Mouse (Mus musculus) intestine, embryonic 16.5 days (tissue): Measurements from ENCODE around the gene Slc22a4. TPM values are rescaled to one million over a fixed set of nuclear protein-coding genes. Genes with fewer than 3 reads are reported as not detected.
"Not testable (repeated sequence)": the region's sequence is repeated elsewhere in the genome, so short reads cannot be mapped to it uniquely, and the experiment has no call there.

Experiments used
- ATAC-seq: fragments of 200-750 bp; cut with Nextera tagmentation; 2 replicates; pipeline ENCODE4 v1.8.0; 2017; ENCODE audit warnings: moderate TSS enrichment, moderate library complexity
- H3K27ac ChIP-seq: fragments of 300-500 bp; sonication (generic); 2 replicates; pipeline ENCODE4 v1.5.1; 2014; ENCODE audit warnings: mild to moderate bottlenecking, low read length
- H3K27me3 ChIP-seq: fragments of 300-500 bp; sonication (generic); replicated peaks from 2 replicates; pipeline ENCODE4 v1.6.1; 2014; ENCODE audit warnings: low read length, control low read depth, mixed read lengths; ENCODE audit not compliant: control insufficient read depth, insufficient read depth
- H3K36me3 ChIP-seq: fragments of 300-500 bp; sonication (generic); 2 replicates; pipeline ENCODE4 v1.6.1; 2014; ENCODE audit warnings: low read length, control low read depth; ENCODE audit not compliant: control insufficient read depth, insufficient read depth
- H3K4me1 ChIP-seq: fragments of 300-500 bp; sonication (generic); 2 replicates; pipeline ENCODE4 v1.6.1; 2014; ENCODE audit warnings: low read length, control low read depth, mixed read lengths; ENCODE audit not compliant: control insufficient read depth, insufficient read depth
- H3K4me2 ChIP-seq: fragments of 300-500 bp; sonication (generic); 2 replicates; pipeline ENCODE4 v1.6.1; 2014; ENCODE audit warnings: low read depth, low read length, control low read depth
- H3K4me3 ChIP-seq: fragments of 300-500 bp; sonication (generic); 2 replicates; pipeline ENCODE4 v1.5.1; 2014; ENCODE audit warnings: mild to moderate bottlenecking, low read length
- H3K9ac ChIP-seq: fragments of 300-500 bp; sonication (generic); 2 replicates; pipeline ENCODE4 v1.6.1; 2014; ENCODE audit warnings: low read depth, low read length
- H3K9me3 ChIP-seq: fragments of 300-500 bp; sonication (generic); 2 replicates; pipeline ENCODE4 v1.6.1; 2016; ENCODE audit warnings: low read length, control low read depth; ENCODE audit not compliant: control insufficient read depth
- WGBS: fragments of 180-500 bp; shearing (Covaris S2); extraction: QIAGEN DNeasy Blood & Tissue Kit; methylation state at CpG from one replicate; pipeline ENCODE4 v1.1.7; 2014; 5-methylcytosine and 5-hydroxymethylcytosine counted together
- polyA plus RNA-seq: library from polyadenylated mRNA; unstranded; fragments of >200 nt; fragmentation: Nextera tagmentation; extraction: Ambion mirVana; gene quantifications from 2 replicates; pipeline ENCODE4 v1.2.1, GENCODE M21; 2015

The Slc22a4 gene
- polyA plus RNA-seq, 1 experiment from 2014 or later, result 1.4 TPM

DNA sequence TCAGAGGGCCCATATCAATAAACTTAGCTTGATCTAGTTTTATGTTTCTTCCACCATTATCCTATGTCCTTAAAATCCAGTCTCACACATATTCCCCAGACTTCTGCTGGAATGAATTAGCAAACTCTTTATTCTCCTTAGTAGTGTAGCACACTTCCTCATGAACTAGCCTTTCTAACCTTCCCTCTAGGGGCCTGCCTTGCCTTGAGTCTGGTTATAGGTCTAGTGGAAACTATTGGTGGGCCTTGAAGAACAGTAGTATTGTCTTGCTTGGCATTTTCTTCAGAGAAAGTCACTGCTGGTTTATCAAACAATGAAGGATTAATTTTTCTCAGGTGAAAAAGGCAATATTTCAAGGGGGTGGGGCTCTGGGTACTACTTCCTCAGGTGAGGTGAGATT is 52.3 kb downstream of the Slc22a4 start:
- no peak overlapping the region for H3K27ac ChIP-seq
- H3K4me1 ChIP-seq, result peaks cover 13% of the 10 kb centered on the region
- no peaks in the 10 kb centered on the region for H3K36me3 ChIP-seq
- H3K4me3 ChIP-seq, result no peak overlapping the region
- no peak for ATAC-seq
- H3K9ac ChIP-seq, result no peak overlapping the region
- no peaks in the 10 kb centered on the region for H3K27me3 ChIP-seq
- H3K9me3 ChIP-seq, result no peaks in the 10 kb centered on the region
- no peak overlapping the region for H3K4me2 ChIP-seq

- no peak overlapping the region for H3K9ac ChIP-seq
- H3K27me3 ChIP-seq, result no peaks in the 10 kb centered on the region
- H3K4me1 ChIP-seq, result no peaks in the 10 kb centered on the region
- H3K27ac ChIP-seq, result no peak overlapping the region
- H3K9me3 ChIP-seq, result no peaks in the 10 kb centered on the region
- no peak overlapping the region for H3K4me2 ChIP-seq
- 39% methylated on average over 3 of the region's 3 CpGs for WGBS
- ATAC-seq, result peak; percentile 40; the same call in 1 of the 2 replicates
- no peak overlapping the region for H3K4me3 ChIP-seq
- no peaks in the 10 kb centered on the region for H3K36me3 ChIP-seq
These were observed 68.9 kb downstream of the Slc22a4 start for GRCm38 (mm10) chr11:53958984-53959383.

GRCm38 (mm10) chr11:53958176-53958575 is 69.7 kb downstream of the Slc22a4 start:
- H3K9ac ChIP-seq, H3K27ac ChIP-seq, H3K27me3 ChIP-seq, H3K4me1 ChIP-seq, H3K36me3 ChIP-seq, H3K4me3 ChIP-seq, H3K9me3 ChIP-seq, H3K4me2 ChIP-seq, ATAC-seq: not testable (repeated sequence)
- 43% methylated on average over 4 of the region's 4 CpGs for WGBS

DNA sequence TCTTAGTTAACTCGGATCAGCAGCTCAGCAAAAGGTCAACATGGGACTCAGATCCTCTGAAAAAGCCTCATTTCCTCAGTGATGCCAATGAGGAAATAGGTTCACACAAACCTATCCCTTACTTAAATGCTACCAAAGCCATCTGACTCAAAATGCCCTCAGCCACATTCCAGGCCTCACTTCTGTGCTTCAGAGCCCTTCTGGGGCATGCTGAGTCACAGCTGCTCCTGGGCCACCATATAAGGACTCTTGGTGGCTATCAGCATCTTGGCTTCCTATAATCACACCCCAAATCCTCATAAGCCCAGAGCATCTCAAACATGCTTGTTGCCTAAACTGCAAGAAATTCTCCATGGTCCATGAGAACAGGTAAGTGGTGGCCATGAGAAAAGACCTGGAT is 71.3 kb downstream of the Slc22a4 start:
- H3K27ac ChIP-seq, result no peak overlapping the region
- no peak overlapping the region for H3K4me2 ChIP-seq
- no peaks in the 10 kb centered on the region for H3K9me3 ChIP-seq
- no peaks in the 10 kb centered on the region for H3K36me3 ChIP-seq
- WGBS, result 79% methylated on average over 1 of the region's 1 CpGs
- H3K4me1 ChIP-seq, result no peaks in the 10 kb centered on the region
- no peak overlapping the region for H3K4me3 ChIP-seq
- no peak for ATAC-seq
- H3K27me3 ChIP-seq, result no peaks in the 10 kb centered on the region
- H3K9ac ChIP-seq, result no peak overlapping the region

DNA sequence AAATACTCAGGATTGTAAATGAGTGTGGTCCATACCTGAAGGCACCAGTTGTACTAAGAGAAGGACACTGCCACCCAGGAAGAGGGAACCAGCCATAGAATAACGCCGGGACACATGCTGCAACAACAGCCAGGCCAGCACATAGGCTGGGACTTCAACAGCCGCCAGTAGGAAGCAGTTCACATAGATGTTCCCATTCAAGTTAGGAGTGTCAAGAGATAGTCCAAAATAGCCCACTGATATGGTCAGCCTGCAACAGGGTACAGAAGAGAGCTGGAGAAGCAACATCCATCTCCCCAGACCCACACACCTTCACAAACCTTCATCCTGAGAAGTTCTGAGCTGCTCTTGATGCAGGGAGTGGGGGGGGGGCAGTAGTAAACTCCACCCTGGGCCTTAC is 73.2 kb downstream of the Slc22a4 start:
- Histone ChIP-seq H3K27ac (no peak overlapping the region), H3K4me1 (no peaks in the 10 kb centered on the region), H3K4me3 (no peak overlapping the region), H3K27me3 (no peaks in the 10 kb centered on the region), H3K9me3 (no peaks in the 10 kb centered on the region), H3K36me3 (no peaks in the 10 kb centered on the region), H3K9ac (no peak overlapping the region), H3K4me2 (no peak overlapping the region)
- no peak for ATAC-seq
- 80% methylated on average over 3 of the region's 3 CpGs for WGBS

DNA sequence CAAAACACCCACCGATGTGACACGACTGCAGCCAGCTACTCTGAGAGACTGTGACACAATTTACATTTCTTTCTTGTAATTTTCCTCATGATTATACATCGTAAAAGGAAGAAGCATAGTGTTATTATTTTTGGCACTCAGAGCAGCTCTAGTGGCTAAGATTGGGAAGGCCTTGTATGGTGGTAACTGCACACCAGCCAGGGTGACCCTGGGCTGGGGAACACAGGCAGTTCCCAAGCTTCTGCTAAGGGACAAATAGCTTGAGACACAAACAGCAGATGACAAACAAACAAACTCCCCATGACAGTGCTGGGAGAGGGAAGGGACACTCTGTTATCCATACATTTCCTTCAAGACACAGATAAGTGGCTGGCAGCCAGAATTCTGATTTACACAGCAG is 77.8 kb downstream of the Slc22a4 start:
- not testable (repeated sequence) for H3K9ac ChIP-seq, H3K4me1 ChIP-seq, H3K27me3 ChIP-seq, H3K4me3 ChIP-seq, H3K27ac ChIP-seq, ATAC-seq, H3K4me2 ChIP-seq, H3K9me3 ChIP-seq, H3K36me3 ChIP-seq
- no CpG with 5 or more reads among the region's 3 CpGs for WGBS

Other genes starting within 250 kb of the Slc22a4 start
- 1.7 and 2.4 TPM in 2 replicates for gene Gm12216, start 168.8 kb downstream of the Slc22a4 start, polyA plus RNA-seq
- 13.7 and 18.1 TPM in 2 replicates for gene Slc22a5, start 136.4 kb downstream of the Slc22a4 start, polyA plus RNA-seq
- 6.1 and 7.1 TPM in 2 replicates for gene Slc22a21, start 47.8 kb downstream of the Slc22a4 start, polyA plus RNA-seq
- 35.7 and 37.8 TPM in 2 replicates for gene Pdlim4, start 40.9 kb upstream of the Slc22a4 start, polyA plus RNA-seq
- gene P4ha2, start 72.0 kb upstream of the Slc22a4 start, polyA plus RNA-seq, result 43.7 and 46.2 TPM in 2 replicates
- gene Csf2, start 221.6 kb upstream of the Slc22a4 start, polyA plus RNA-seq, result 0.73 and 0.82 TPM in 2 replicates
- gene Il3, start 239.2 kb upstream of the Slc22a4 start, polyA plus RNA-seq, result not detected in 2 replicates